Comparison of ENCODE assay signal across 11 mouse cellular contexts in genomic region chr3:14782365-14782764, GRCm38 (mm10). TPM values are rescaled to one million over a fixed set of nuclear protein-coding genes. Genes with fewer than 3 reads are reported as not detected.
DNase-seq lines count a peak whose midpoint lies in the region; TF ChIP-seq lines count a peak whose summit lies in the region.
"Not testable (repeated sequence)": the region's sequence is repeated elsewhere in the genome, so short reads cannot be mapped to it uniquely, and the experiment has no call there.
"Had no signal": no experiment of that assay in that cellular context is flagged by ENCODE, and none has a peak within 500 bp of the region (broad histone marks: within the 10 kb centered on the region; RNA-seq: fewer than 3 reads in every experiment).

No protein-coding gene starts in this region.

- not testable (repeated sequence) for H3ac ChIP-seq in C2C12 (ENCODE audit: control insufficient read depth, insufficient read length, low read depth)

- not testable (repeated sequence) for TF ChIP-seq POLR2A in kidney, adult 2 months (IDR thresholded peaks at IDR 0.05; ENCODE audit: low read depth, low read length); liver, adult 2 months (IDR thresholded peaks at IDR 0.05; ENCODE audit: extremely low read depth, insufficient read depth, low read length)

- DNase-seq in gastrocnemius, adult 18-20 months (ENCODE audit: low spot score) = peak; percentile 59
- DNase-seq in kidney, adult 2 months = peak; percentile 33
- DNase-seq in liver, adult 2 months (ENCODE audit: extremely low read depth, low read depth, low spot score) = not testable (repeated sequence)
- peak; percentile 75 for DNase-seq in skeletal muscle tissue, adult 2 months (ENCODE audit: low read depth, low spot score)

- not testable (repeated sequence) for H3K27me3 ChIP-seq in C2C12 (ENCODE audit: control insufficient read depth, insufficient read depth, insufficient read length); kidney, adult 2 months (replicated peaks; ENCODE audit: control insufficient read depth, insufficient read depth, low read length); liver, adult 2 months (ENCODE audit: control insufficient read depth, insufficient read depth, low read length)

- not testable (repeated sequence) for H3K4me1 ChIP-seq in kidney, adult 2 months (ENCODE audit: control insufficient read depth, insufficient read depth, low read length)
- peaks cover 15% of the 10 kb centered on the region for H3K4me1 ChIP-seq in liver, adult 2 months (ENCODE audit: control insufficient read depth, insufficient read depth, low read length)

- not testable (repeated sequence) for TF ChIP-seq CTCF in C2C12 (IDR thresholded peaks at IDR 0.05; ENCODE audit: control insufficient read depth, insufficient read depth, insufficient read length); kidney, adult 2 months (conservative IDR thresholded peaks at IDR 0.05; ENCODE audit: insufficient read depth, insufficient read length, low read depth, low read length); liver, adult 2 months (IDR thresholded peaks at IDR 0.05; ENCODE audit: low read depth, low read length)

- not testable (repeated sequence) for H3K36me3 ChIP-seq in C2C12 (ENCODE audit: control insufficient read depth, insufficient read depth); kidney, adult 2 months (ENCODE audit: control insufficient read depth, insufficient read depth, low read length); liver, adult 2 months (ENCODE audit: control insufficient read depth, insufficient read depth, low read length)

- H3K79me2 ChIP-seq in C2C12 (ENCODE audit: control insufficient read depth, insufficient read depth); liver, adult 2 months (ENCODE audit: control insufficient read depth, insufficient read depth, low read length): not testable (repeated sequence)

- H3K27ac ChIP-seq in kidney, adult 2 months (ENCODE audit: insufficient read depth, low read depth, low read length) = peak overlapping the region; percentile 41; the same call in 1 of the 2 replicates
- peak overlapping the region; percentile 86 for H3K27ac ChIP-seq in liver, adult 2 months (replicated peaks; ENCODE audit: insufficient read depth, low read depth, low read length)

- H3K79me3 ChIP-seq in C2C12 (ENCODE audit: low read depth) = not testable (repeated sequence)

- WGBS in kidney, adult 2 months = 56% methylated on average over 3 of the region's 3 CpGs
- 23% methylated on average over 3 of the region's 3 CpGs for WGBS in liver, adult 2 months

- H3K4me3 ChIP-seq in C2C12 (ENCODE audit: insufficient read depth, poor library complexity, severe bottlenecking); kidney, adult 2 months (ENCODE audit: insufficient read depth, low read depth, low read length); liver, adult 2 months (ENCODE audit: insufficient read depth, low read depth, low read length): not testable (repeated sequence)

- H3K9ac ChIP-seq in liver, adult 2 months (ENCODE audit: low read depth, low read length) = not testable (repeated sequence)

TF ChIP-seq in C2C12, 6 proteins besides CTCF, POLR2A, EP300 and RAD21:
- TF ChIP-seq MYOD1 (IDR thresholded peaks at IDR 0.05; ENCODE audit: control insufficient read depth, insufficient read length, low read depth) = peak; percentile 75
TF ChIP-seq in C2C12: peak in this region for 1; not testable (repeated sequence) for 5.

RNA-seq across cellular contexts. Expression of gene Car1, which starts 25.8 kb away (rescaled TPM):
- 0.04 TPM for polyA plus RNA-seq in C2C12 (2012; fragmentation: generic; extraction: Trizol)
- under 1 TPM; 0.31 to 0.71 TPM for total RNA-seq in gastrocnemius, adult 18-20 months (2021)
- polyA plus RNA-seq in kidney, adult 2 months (2012; rRNA removed) = 0.19 TPM in 1 of 2 replicates, not detected in the other
- total RNA-seq in liver, adult 2 months (2014; rRNA removed) = 8.3 and 11.2 TPM in 2 replicates
- 8.1 and 9.3 TPM in 2 replicates for polyA plus RNA-seq in liver, adult 2 months (2012; rRNA removed)
- total RNA-seq: adrenal gland, adult 18-20 months; ES-E14 had no signal
- polyA plus RNA-seq: cerebellum, adult 2 months; forebrain, embryonic 13.5 days; forebrain, embryonic 15.5 days; Patski had no signal
